25 mouse cellular contexts compared by ENCODE assay signal in genomic region chr5:69795316-69795715, GRCm38 (mm10).
"Had no signal": no experiment of that assay in that cellular context is flagged by ENCODE, and none has a peak within 500 bp of the region (broad histone marks: within the 10 kb centered on the region; RNA-seq: fewer than 3 reads in every experiment).

No protein-coding gene starts in this region.

- H3K27ac ChIP-seq: heart, adult 2 months; heart, embryonic 13.5 days; heart, embryonic 15.5 days; hindbrain, embryonic 13.5 days; hindbrain, embryonic 15.5 days; hindbrain, postnatal 0 days; kidney, embryonic 15.5 days; kidney, postnatal 0 days; limb, embryonic 13.5 days; limb, embryonic 15.5 days; liver, embryonic 12.5 days; liver, embryonic 14.5 days had no signal

- H3K36me3 ChIP-seq: heart, embryonic 13.5 days; heart, embryonic 15.5 days; hindbrain, embryonic 13.5 days; hindbrain, embryonic 15.5 days; kidney, embryonic 15.5 days; limb, embryonic 13.5 days; limb, embryonic 15.5 days; liver, embryonic 12.5 days had no signal

- DNase-seq: gastrocnemius, postnatal 14 days; gastrocnemius, postnatal 36 days; heart, adult 11 months; heart, adult 2 months; heart, postnatal 14 days; heart, postnatal 36 days; kidney, adult 11 months; kidney, adult 2 months; kidney, adult 9 months; kidney, postnatal 14 days; kidney, postnatal 36 days; layer of hippocampus, adult 9-11 months; layer of hippocampus, postnatal 36 days; left cerebral cortex, postnatal 4 days had no signal

- H3K9me3 ChIP-seq: heart, embryonic 13.5 days; heart, embryonic 15.5 days; hindbrain, embryonic 13.5 days; hindbrain, embryonic 15.5 days; kidney, embryonic 15.5 days; limb, embryonic 13.5 days; limb, embryonic 15.5 days; liver, embryonic 12.5 days had no signal

- H3K27me3 ChIP-seq: heart, embryonic 13.5 days; heart, embryonic 15.5 days; hindbrain, embryonic 13.5 days; hindbrain, embryonic 15.5 days; kidney, embryonic 15.5 days; limb, embryonic 13.5 days; limb, embryonic 15.5 days; liver, embryonic 12.5 days had no signal

- H3K4me1 ChIP-seq: hindbrain, embryonic 13.5 days; hindbrain, embryonic 15.5 days; limb, embryonic 13.5 days; limb, embryonic 15.5 days; liver, embryonic 12.5 days had no signal

- H3K4me3 ChIP-seq: heart, adult 2 months; heart, embryonic 13.5 days; heart, embryonic 15.5 days; hindbrain, embryonic 13.5 days; hindbrain, embryonic 15.5 days; kidney, embryonic 15.5 days; limb, embryonic 13.5 days; limb, embryonic 15.5 days; liver, embryonic 12.5 days had no signal
